Mouse (Mus musculus) testis, adult 10 weeks (tissue): ENCODE data around the gene Stk10. TPM values are rescaled to one million over a fixed set of nuclear protein-coding genes. Genes with fewer than 3 reads are reported as not detected.

Source experiments
- polyA plus RNA-seq: library from polyadenylated mRNA; stranded (reverse); fragments of 350-450 nt; fragmentation: Illumina TruSeq; extraction: RNeasy Lipid Tissue Mini Kit (QIAGEN cat#74804); gene quantifications from one replicate; pipeline ENCODE4 v1.2.3, GENCODE M21; 2014; ENCODE audit warnings: low read depth, low replicate concordance

Gene Stk10
- 7.6 TPM for polyA plus RNA-seq

DNA sequence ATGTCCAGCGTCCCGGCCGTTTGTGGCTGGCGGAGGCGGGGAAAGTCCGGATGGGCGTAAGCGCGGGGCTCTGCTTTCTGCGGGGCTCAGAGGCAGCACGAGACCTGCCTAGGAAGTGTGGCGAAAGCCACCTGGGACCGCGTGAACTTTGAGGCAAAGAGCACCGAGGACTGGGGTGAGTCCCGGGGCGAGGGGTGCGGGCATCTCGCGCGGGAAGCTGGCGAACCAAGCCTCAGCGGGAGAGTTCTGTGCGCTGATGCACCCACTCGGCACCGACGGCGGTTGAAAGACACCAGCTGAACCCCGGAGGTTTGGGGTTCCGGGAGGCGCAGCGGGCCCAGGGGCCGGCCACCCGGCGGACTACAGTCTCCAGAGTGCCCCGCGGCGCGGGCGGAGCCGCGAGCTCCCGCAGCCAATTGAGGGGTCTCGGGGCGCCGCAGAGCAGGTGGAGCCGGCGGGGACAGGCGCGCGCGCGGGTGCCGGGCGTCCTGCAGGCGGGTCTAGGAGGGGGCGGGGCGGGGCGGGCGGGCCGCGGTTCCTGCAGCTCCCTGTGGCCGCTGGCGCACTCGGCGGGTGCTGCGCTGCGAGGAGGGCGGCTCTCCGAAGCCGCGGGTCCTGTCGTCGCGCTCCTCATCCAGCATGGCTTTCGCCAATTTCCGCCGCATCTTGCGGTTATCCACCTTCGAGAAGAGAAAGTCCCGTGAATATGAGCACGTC lies at the start of gene Stk10:
TSS of gene Stk10 (plus strand) at position 541 of the 717 bp plus-strand sequence.

DNA sequence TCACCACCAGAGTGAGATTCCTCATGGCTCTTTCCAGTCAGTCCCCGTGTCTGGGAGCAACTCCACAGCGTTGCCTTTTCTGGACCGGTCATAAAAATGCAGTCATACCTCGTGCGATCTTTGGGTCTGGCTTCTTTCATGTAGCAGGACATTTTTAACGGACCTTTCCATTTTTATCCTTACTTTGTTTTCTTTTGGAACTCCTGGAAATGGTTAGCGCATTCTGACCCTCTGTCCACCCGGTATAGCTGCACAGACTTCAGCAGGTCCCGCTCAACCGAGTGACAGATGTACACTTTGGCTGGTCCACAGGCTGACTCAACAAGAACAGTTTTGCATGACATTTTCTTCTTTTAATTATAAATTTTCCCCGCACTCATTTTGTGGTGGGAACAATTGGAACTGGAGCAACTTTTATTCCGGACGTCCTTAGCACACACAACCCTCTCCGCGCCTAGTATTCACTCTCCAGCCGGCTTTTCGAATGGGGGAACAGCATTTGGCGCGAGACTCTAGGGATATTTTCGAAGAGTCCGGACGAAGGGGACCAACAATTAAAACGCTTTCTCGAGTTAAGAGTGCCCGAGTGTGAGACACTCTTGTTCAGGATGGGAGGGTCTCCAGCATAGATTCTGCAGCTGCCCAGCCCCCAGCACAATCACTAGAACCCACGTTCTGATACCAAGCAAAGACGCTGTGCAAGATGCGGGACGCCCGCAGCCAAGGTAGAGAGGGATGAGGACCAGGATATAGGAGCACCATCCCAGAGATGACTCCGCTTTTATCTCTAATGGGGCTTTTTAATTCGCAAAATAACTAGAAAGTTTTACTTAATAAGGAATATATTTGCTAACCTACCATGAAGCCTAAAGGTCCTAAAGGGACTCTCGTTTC lies 987 bp upstream of the Stk10 start, which contains the start of gene Efcab9:
TSS of gene Efcab9 (minus strand) at position 211 of the 894 bp plus-strand sequence.

DNA sequence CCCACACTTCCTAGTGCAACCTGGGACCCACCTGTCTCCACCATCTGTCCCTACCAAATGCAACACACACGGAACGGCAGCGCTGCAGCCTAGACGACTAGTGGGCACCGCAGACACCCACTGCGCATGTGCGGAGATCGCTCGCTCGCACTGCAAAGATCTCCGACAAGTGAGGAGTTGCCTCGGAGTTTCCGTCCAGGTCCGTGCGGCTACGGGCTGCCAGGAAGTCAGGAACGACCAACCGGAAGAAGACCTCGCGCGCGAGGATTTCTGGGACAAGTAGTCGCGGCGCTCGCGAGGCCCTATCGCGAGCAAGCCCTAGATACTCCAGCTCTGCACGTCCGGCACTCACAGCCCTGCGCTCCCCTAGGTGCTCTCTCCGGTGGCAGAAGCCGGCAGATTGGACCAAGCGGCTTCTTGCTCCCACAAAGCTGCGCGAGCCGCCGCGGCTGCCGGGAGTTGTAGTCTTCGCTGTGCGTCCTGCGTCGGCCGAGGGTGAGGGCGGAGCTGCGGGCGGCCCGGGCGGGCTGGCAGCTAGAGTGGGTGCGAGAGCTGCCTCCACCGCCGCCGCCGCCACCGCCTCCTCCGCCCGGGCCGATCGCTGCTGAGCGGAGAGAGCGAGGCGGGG lies 109.3 kb downstream of the Stk10 start, which contains the start of gene Fbxw11:
TSS of gene Fbxw11 (plus strand) at position 476 of the 628 bp plus-strand sequence.

Other genes with a start within 250 kb of the Stk10 start
- 15.4 TPM for gene Hba-a1, start 249.8 kb upstream of the Stk10 start, polyA plus RNA-seq
- not detected for gene Hbq1b, start 246.3 kb upstream of the Stk10 start, polyA plus RNA-seq
- gene Hba-a2, start 236.8 kb upstream of the Stk10 start, polyA plus RNA-seq = not detected
- gene Hbq1a, start 233.2 kb upstream of the Stk10 start, polyA plus RNA-seq = not detected
- 0.15 TPM for gene Sh3pxd2b, start 185.5 kb upstream of the Stk10 start, polyA plus RNA-seq
- 30.1 TPM for gene Ubtd2, start 77.9 kb upstream of the Stk10 start, polyA plus RNA-seq
- 619 TPM for gene Efcab9, start 1.2 kb upstream of the Stk10 start, polyA plus RNA-seq
- gene Fbxw11, start 109.4 kb downstream of the Stk10 start, polyA plus RNA-seq = 23.5 TPM